Mouse (Mus musculus): ENCODE measurements at regions not wholly inside any gene's neighbourhood (a gene's known extent, or its start where the extent isn't known, plus 50 kb on each side); places are given as distances from the start of the nearest gene placed in this dataset.

- TF ChIP-seq CTCF (IDR thresholded peaks at IDR 0.05; ENCODE audit: extremely low read depth, insufficient read length, insufficient replicate concordance, low read depth, low read length) (no peak), POLR2A (IDR thresholded peaks at IDR 0.05; ENCODE audit: low read depth, low read length) (no peak)
These were observed 93.6 kb downstream of the Otx2 start for GRCm38 (mm10) chr14:48579985-48580384.
